Mouse (Mus musculus): Measurements from ENCODE around the gene Abca1. TPM values are rescaled to one million over a fixed set of nuclear protein-coding genes. Genes with fewer than 3 reads are reported as not detected.

Abca1 gene
- total and polyA plus RNA-seq, 3 experiments: 8.4 to 9.0 TPM; not detected in 1

DNA sequence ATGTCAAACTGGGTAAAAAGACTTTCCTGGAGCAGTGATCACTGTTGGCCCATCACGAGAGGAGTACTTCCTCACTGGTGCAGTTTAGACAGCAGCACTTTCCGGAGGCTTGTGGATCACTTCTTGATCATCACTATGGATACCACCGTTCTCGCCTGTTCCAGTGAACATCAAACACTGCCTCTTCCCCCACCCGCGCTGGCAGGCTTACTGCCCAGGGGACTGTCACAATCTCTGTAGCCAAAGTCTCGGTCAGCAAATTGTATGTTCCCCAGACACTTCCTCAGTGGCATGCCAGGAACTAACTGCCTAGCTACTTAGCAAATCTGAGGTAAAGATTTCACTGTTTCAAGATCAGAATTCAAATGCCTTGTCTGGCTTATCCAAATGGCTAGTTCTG is 32.9 kb downstream of the Abca1 start:
- TF ChIP-seq CHD1 (IDR thresholded peaks at IDR 0.05; ENCODE audit: low read depth, low read length): no peak
- no peak for TF ChIP-seq MYB (IDR thresholded peaks at IDR 0.05; ENCODE audit: low read depth, low read length)
- TF ChIP-seq TBP (IDR thresholded peaks at IDR 0.05; ENCODE audit: low read depth, low read length): no peak
- TF ChIP-seq ZNF384 (IDR thresholded peaks at IDR 0.05; ENCODE audit: low read depth, low read length): no peak
- no peak for TF ChIP-seq MEF2A (IDR thresholded peaks at IDR 0.05; ENCODE audit: extremely low read depth, insufficient replicate concordance, low read depth, low read length, poor library complexity, severe bottlenecking)
- no peak for TF ChIP-seq E2F4 (IDR thresholded peaks at IDR 0.05; ENCODE audit: borderline replicate concordance, low read depth, low read length)
- no peak for TF ChIP-seq NRF1 (IDR thresholded peaks at IDR 0.05; ENCODE audit: insufficient read depth, low read depth, low read length, poor library complexity, severe bottlenecking)
- TF ChIP-seq CTCF (IDR thresholded peaks at IDR 0.05 in 2 of 3, conservative IDR thresholded peaks at IDR 0.05 in 1 of 3; ENCODE audit: control insufficient read depth in 1 of 3, insufficient read depth in 1 of 3, low read depth in 2 of 3, low read length in 3 of 3, poor library complexity in 1 of 3, severe bottlenecking in 1 of 3): no peak
- TF ChIP-seq BHLHE40 (IDR thresholded peaks at IDR 0.05; ENCODE audit: borderline replicate concordance, low read depth, low read length): no peak
- no peak for TF ChIP-seq POLR2AphosphoS2 (IDR thresholded peaks at IDR 0.05; ENCODE audit: low read length)
- TF ChIP-seq HCFC1 (IDR thresholded peaks at IDR 0.05; ENCODE audit: low read depth, low read length): no peak
- TF ChIP-seq TCF12 (IDR thresholded peaks at IDR 0.05; ENCODE audit: low read depth, low read length): no peak
- TF ChIP-seq EP300 (IDR thresholded peaks at IDR 0.05; ENCODE audit: low read depth in 1 of 2, low read length in 2 of 2): no peak
- TF ChIP-seq ZKSCAN1 (IDR thresholded peaks at IDR 0.05; ENCODE audit: low read depth, low read length): no peak
- TF ChIP-seq UBTF (IDR thresholded peaks at IDR 0.05; ENCODE audit: borderline replicate concordance, insufficient read depth, low read depth, low read length): no peak
- no peak for TF ChIP-seq CHD2 (IDR thresholded peaks at IDR 0.05; ENCODE audit: low read length)
- no peak for TF ChIP-seq MAZ (IDR thresholded peaks at IDR 0.05; ENCODE audit: low read depth, low read length)
- no peak for TF ChIP-seq SIN3A (IDR thresholded peaks at IDR 0.05; ENCODE audit: low read length)
- TF ChIP-seq TAL1 (IDR thresholded peaks at IDR 0.05; ENCODE audit: low read length): no peak
- no peak for TF ChIP-seq GATA1 (IDR thresholded peaks at IDR 0.05; ENCODE audit: low read depth, low read length)
- Histone ChIP-seq H3K9ac (ENCODE audit: control insufficient read depth, low read depth, low read length, poor library complexity, severe bottlenecking) (no peak overlapping the region), H3K27me3 (ENCODE audit: control insufficient read depth in 1 of 2, insufficient read depth in 2 of 2, low read length in 2 of 2) (no peaks in the 10 kb centered on the region), H3K9me3 (replicated peaks; ENCODE audit: insufficient read depth, low read length) (no peaks in the 10 kb centered on the region), H3K4me1 (ENCODE audit: control insufficient read depth in 1 of 2, insufficient read depth in 2 of 2, low read length in 2 of 2) (peaks cover 21 to 30% of the 10 kb centered on the region in 2 experiments), H3K27ac (ENCODE audit: control insufficient read depth, low read depth, low read length) (no peak overlapping the region), H3K4me3 (ENCODE audit: control insufficient read depth in 1 of 2, insufficient read depth in 1 of 2, low read depth in 2 of 2, low read length in 2 of 2) (no peak overlapping the region), H3K79me2 (ENCODE audit: control insufficient read depth, insufficient read depth, low read length, poor library complexity) (no peaks in the 10 kb centered on the region), H3K36me3 (ENCODE audit: control insufficient read depth in 1 of 2, insufficient read depth in 2 of 2, low read length in 2 of 2) (peaks cover 18 to 22% of the 10 kb centered on the region in 2 experiments)
- DNase-seq (ENCODE audit: low read depth, low spot score): no peak

Data from MEL (cell line).